In genomic region chr12:9029888-9030723, GRCm38 (mm10) we compare ENCODE assay signal across 8 mouse cellular contexts. TPM values are rescaled to one million over a fixed set of nuclear protein-coding genes. Genes with fewer than 3 reads are reported as not detected.
DNase-seq lines count a peak whose midpoint lies in the region; ATAC-seq and TF ChIP-seq lines count a peak whose summit lies in the region.

TSS of gene Ttc32 (plus strand) at chr12:9029997.

- peak within 1 kb of the TSS; percentile 55 to 72 for H3K4me3 ChIP-seq in MEL (ENCODE audit: control insufficient read depth in 1 of 2, insufficient read depth in 1 of 2, low read depth in 2 of 2, low read length in 2 of 2)
- H3K4me3 ChIP-seq in cerebellum, adult 2 months (replicated peaks; ENCODE audit: insufficient read depth, low read depth, low read length) = peak within 1 kb of the TSS; percentile 77
- peak within 1 kb of the TSS; percentile 70 for H3K4me3 ChIP-seq in forebrain, postnatal 0 days (ENCODE audit: low read depth, low read length)
- peak within 1 kb of the TSS; percentile 72 for H3K4me3 ChIP-seq in lung, embryonic 15.5 days

- under 1% methylated on average over 69 of the region's 69 CpGs for whole genome bisulfite sequencing in cerebellum, adult 2 months
- under 1% methylated on average over 69 of the region's 69 CpGs for WGBS in forebrain, postnatal 0 days
- WGBS in lung, embryonic 15.5 days = under 1% methylated on average over 69 of the region's 69 CpGs

- no peak for TF ChIP-seq CTCF in MEL (IDR thresholded peaks at IDR 0.05 in 2 of 3, conservative IDR thresholded peaks at IDR 0.05 in 1 of 3; ENCODE audit: control insufficient read depth in 1 of 3, insufficient read depth in 1 of 3, low read depth in 2 of 3, low read length in 3 of 3, poor library complexity in 1 of 3, severe bottlenecking in 1 of 3)
- no peak for TF ChIP-seq CTCF in cerebellum, adult 2 months (IDR thresholded peaks at IDR 0.05; ENCODE audit: borderline replicate concordance, insufficient read depth, low read depth, low read length)
- TF ChIP-seq CTCF in forebrain, postnatal 0 days (IDR thresholded peaks at IDR 0.05; ENCODE audit: low read depth) = peak; percentile 32

- no peaks in the 10 kb centered on the region for H3K9me3 ChIP-seq in MEL (replicated peaks; ENCODE audit: insufficient read depth, low read length)
- H3K9me3 ChIP-seq in forebrain, postnatal 0 days (ENCODE audit: low read length) = no peaks in the 10 kb centered on the region
- no peaks in the 10 kb centered on the region for H3K9me3 ChIP-seq in lung, embryonic 15.5 days

- peak within 1 kb of the TSS; percentile 84 for H3K4me2 ChIP-seq in forebrain, postnatal 0 days (ENCODE audit: low read depth)
- peak within 1 kb of the TSS; percentile 66 for H3K4me2 ChIP-seq in lung, embryonic 15.5 days

- H3K79me2 ChIP-seq in MEL (ENCODE audit: control insufficient read depth, insufficient read depth, low read length, poor library complexity) = no peaks in the 10 kb centered on the region; the same call in 1 of the 2 replicates

- peaks cover 0 to 4% of the 10 kb centered on the region in 2 experiments; a peak in 2 of 4 replicates for H3K36me3 ChIP-seq in MEL (ENCODE audit: control insufficient read depth in 1 of 2, insufficient read depth in 2 of 2, low read length in 2 of 2)
- H3K36me3 ChIP-seq in forebrain, postnatal 0 days (ENCODE audit: insufficient read depth) = peaks cover 12% of the 10 kb centered on the region
- no peaks in the 10 kb centered on the region for H3K36me3 ChIP-seq in lung, embryonic 15.5 days

- H3K27me3 ChIP-seq in MEL (ENCODE audit: control insufficient read depth in 1 of 2, insufficient read depth in 2 of 2, low read length in 2 of 2) = no peaks in the 10 kb centered on the region
- no peaks in the 10 kb centered on the region for H3K27me3 ChIP-seq in cerebellum, adult 2 months (ENCODE audit: control insufficient read depth, insufficient read depth, low read length)
- no peaks in the 10 kb centered on the region for H3K27me3 ChIP-seq in forebrain, postnatal 0 days (ENCODE audit: insufficient read depth, low read length)
- H3K27me3 ChIP-seq in lung, embryonic 15.5 days = no peaks in the 10 kb centered on the region

- TF ChIP-seq RAD21 in MEL (IDR thresholded peaks at IDR 0.05; ENCODE audit: low read depth, low read length) = no peak

- H3K9ac ChIP-seq in MEL (ENCODE audit: control insufficient read depth, low read depth, low read length, poor library complexity, severe bottlenecking) = peak within 1 kb of the TSS; percentile 91
- H3K9ac ChIP-seq in forebrain, postnatal 0 days = peak within 1 kb of the TSS; percentile 98
- peak within 1 kb of the TSS; percentile 91 for H3K9ac ChIP-seq in lung, embryonic 15.5 days

- DNase-seq in MEL (ENCODE audit: low read depth, low spot score) = peak; percentile 93
- peak; percentile 93 to 97 for DNase-seq in cerebellum, adult 2 months
- peak; percentile 98 for DNase-seq in forebrain, postnatal 0 days
- DNase-seq in heart, postnatal 4 days = peak; percentile 96
- DNase-seq in layer of hippocampus, adult 8-10 months (ENCODE audit: low spot score in 2 of 2) = peak; percentile 91 to 96
- peak; percentile 92 for DNase-seq in ovary, adult 18-20 months (ENCODE audit: low spot score)
- DNase-seq in thymus, postnatal 0 days (ENCODE audit: low spot score) = peak; percentile 93

- peak; percentile 85 to 89 for TF ChIP-seq POLR2A in MEL (IDR thresholded peaks at IDR 0.05; ENCODE audit: control insufficient read depth in 1 of 2, insufficient read depth in 1 of 2, low read depth in 1 of 2, low read length in 2 of 2, poor library complexity in 1 of 2)
- peak; percentile 98 for TF ChIP-seq POLR2A in cerebellum, adult 2 months (IDR thresholded peaks at IDR 0.05; ENCODE audit: borderline replicate concordance, insufficient read depth, low read length)

- peak within 1 kb of the TSS; percentile 81 for H3K27ac ChIP-seq in MEL (ENCODE audit: control insufficient read depth, low read depth, low read length)
- H3K27ac ChIP-seq in cerebellum, adult 2 months (ENCODE audit: insufficient read depth, low read length) = peak within 1 kb of the TSS; percentile 98
- peak within 1 kb of the TSS; percentile 100 for H3K27ac ChIP-seq in forebrain, postnatal 0 days (ENCODE audit: low read depth, low read length)
- peak within 1 kb of the TSS; percentile 100 for H3K27ac ChIP-seq in lung, embryonic 15.5 days

- ATAC-seq in forebrain, postnatal 0 days = peak; percentile 98
- peak; percentile 94 for ATAC-seq in lung, embryonic 15.5 days (ENCODE audit: borderline replicate concordance, extremely low read depth, low FRiP score, low TSS enrichment)

- peak in 1 of 2 experiments; percentile 43; a peak in 2 of 4 replicates for TF ChIP-seq EP300 in MEL (IDR thresholded peaks at IDR 0.05; ENCODE audit: low read depth in 1 of 2, low read length in 2 of 2)

- H3K4me1 ChIP-seq in MEL (ENCODE audit: control insufficient read depth in 1 of 2, insufficient read depth in 2 of 2, low read length in 2 of 2) = no peaks in the 10 kb centered on the region
- H3K4me1 ChIP-seq in cerebellum, adult 2 months (ENCODE audit: control insufficient read depth, insufficient read depth, low read length) = no peaks in the 10 kb centered on the region
- peaks cover 7% of the 10 kb centered on the region; the same call in 1 of the 2 replicates for H3K4me1 ChIP-seq in forebrain, postnatal 0 days (ENCODE audit: insufficient read depth)
- 0 out of 2 replicates have a peak, but pooled peaks cover 6% of the 10 kb centered on the region for H3K4me1 ChIP-seq in lung, embryonic 15.5 days

TF ChIP-seq in MEL, 35 proteins besides CTCF, POLR2A, EP300 and RAD21 (continues in another document):
- no peak for TF ChIP-seq TAL1 (IDR thresholded peaks at IDR 0.05; ENCODE audit: low read length)
- TF ChIP-seq ZKSCAN1 (IDR thresholded peaks at IDR 0.05; ENCODE audit: low read depth, low read length) = no peak
- no peak for TF ChIP-seq ELF1 (IDR thresholded peaks at IDR 0.05; ENCODE audit: low read depth, low read length)
- no peak for TF ChIP-seq CHD1 (IDR thresholded peaks at IDR 0.05; ENCODE audit: low read depth, low read length)
- peak; percentile 66; the same call in 1 of the 2 replicates for TF ChIP-seq ETS1 (IDR thresholded peaks at IDR 0.05; ENCODE audit: low read depth, low read length)
- peak; percentile 54 for TF ChIP-seq KAT2A (conservative IDR thresholded peaks at IDR 0.05; ENCODE audit: low read depth, low read length)
- TF ChIP-seq BHLHE40 (IDR thresholded peaks at IDR 0.05; ENCODE audit: borderline replicate concordance, low read depth, low read length) = peak; percentile 87
- TF ChIP-seq NELFE (IDR thresholded peaks at IDR 0.05; ENCODE audit: low read depth, low read length) = peak; percentile 84
- no peak for TF ChIP-seq JUND (IDR thresholded peaks at IDR 0.05; ENCODE audit: low read depth, low read length)
- TF ChIP-seq MYC (IDR thresholded peaks at IDR 0.05; ENCODE audit: low read depth, low read length) = peak; percentile 59; the same call in 1 of the 2 replicates
- TF ChIP-seq NRF1 (IDR thresholded peaks at IDR 0.05; ENCODE audit: insufficient read depth, low read depth, low read length, poor library complexity, severe bottlenecking) = peak; percentile 30; the same call in 1 of the 2 replicates
- no peak for TF ChIP-seq ZC3H11A (IDR thresholded peaks at IDR 0.05; ENCODE audit: low read depth, low read length)
- no peak for TF ChIP-seq MAFK (IDR thresholded peaks at IDR 0.05; ENCODE audit: borderline replicate concordance, low read depth, low read length)
- TF ChIP-seq GABPA (IDR thresholded peaks at IDR 0.05; ENCODE audit: low read depth, low read length) = no peak
- TF ChIP-seq SIN3A (IDR thresholded peaks at IDR 0.05; ENCODE audit: low read length) = peak; percentile 20
- TF ChIP-seq ZNF384 (IDR thresholded peaks at IDR 0.05; ENCODE audit: low read depth, low read length) = no peak
- TF ChIP-seq ZMIZ1 (IDR thresholded peaks at IDR 0.05; ENCODE audit: low read depth, low read length) = no peak
- peak; percentile 53 for TF ChIP-seq MAX (IDR thresholded peaks at IDR 0.05; ENCODE audit: low read length)
- peak; percentile 55; the same call in 1 of the 2 replicates for TF ChIP-seq TBP (IDR thresholded peaks at IDR 0.05; ENCODE audit: low read depth, low read length)
- no peak for TF ChIP-seq SMC3 (IDR thresholded peaks at IDR 0.05; ENCODE audit: low read depth, low read length)
- TF ChIP-seq TCF12 (IDR thresholded peaks at IDR 0.05; ENCODE audit: low read depth, low read length) = no peak
- TF ChIP-seq RCOR1 (IDR thresholded peaks at IDR 0.05; ENCODE audit: low read depth, low read length) = no peak
- TF ChIP-seq MXI1 (IDR thresholded peaks at IDR 0.05; ENCODE audit: low read depth, low read length) = peak; percentile 59; the same call in 1 of the 2 replicates
- TF ChIP-seq GATA1 (IDR thresholded peaks at IDR 0.05; ENCODE audit: low read depth, low read length) = peak; percentile 58; the same call in 1 of the 2 replicates
- TF ChIP-seq E2F4 (IDR thresholded peaks at IDR 0.05; ENCODE audit: borderline replicate concordance, low read depth, low read length) = peak; percentile 96
- no peak for TF ChIP-seq MYB (IDR thresholded peaks at IDR 0.05; ENCODE audit: low read depth, low read length)
- TF ChIP-seq MAZ (IDR thresholded peaks at IDR 0.05; ENCODE audit: low read depth, low read length) = no peak
- peak; percentile 63; the same call in 1 of the 2 replicates for TF ChIP-seq POLR2AphosphoS2 (IDR thresholded peaks at IDR 0.05; ENCODE audit: low read length)
- no peak for TF ChIP-seq MEF2A (IDR thresholded peaks at IDR 0.05; ENCODE audit: extremely low read depth, insufficient replicate concordance, low read depth, low read length, poor library complexity, severe bottlenecking)
- TF ChIP-seq USF1 (IDR thresholded peaks at IDR 0.05; ENCODE audit: low read depth, low read length) = no peak
- TF ChIP-seq UBTF (IDR thresholded peaks at IDR 0.05; ENCODE audit: borderline replicate concordance, insufficient read depth, low read depth, low read length) = no peak

RNA-seq across cellular contexts. Expression of gene Ttc32, which starts in this region (rescaled TPM):
- 6.7 and 7.3 TPM in 2 replicates for total RNA-seq in MEL (2012; rRNA removed)
- polyA plus RNA-seq in MEL (2012; ENCODE audit: insufficient read depth in 1 of 2, insufficient read length in 2 of 2, low read depth in 1 of 2, low replicate concordance in 2 of 2, missing spikeins in 1 of 2) = 1 to 10 TPM in 1 of 2 experiments, not detected in 1; 7.4 TPM
- 6.3 and 6.5 TPM in 2 replicates for polyA plus RNA-seq in cerebellum, adult 2 months (2012; rRNA removed)
- total RNA-seq in forebrain, postnatal 0 days (2014; rRNA removed) = 3.2 and 7.6 TPM in 2 replicates
- polyA plus RNA-seq in forebrain, postnatal 0 days (2015; fragmentation: Nextera tagmentation; extraction: Ambion mirVana) = 5.1 and 6.9 TPM in 2 replicates
- 10 to 100 TPM; 14.9 to 17.9 TPM for total RNA-seq in heart, postnatal 4 days (2021)
- 1 to 10 TPM; 5.0 to 7.2 (median 5.4) TPM for total RNA-seq in layer of hippocampus, adult 8-10 months (2022)
- 23.8 and 25.0 TPM in 2 replicates for polyA plus RNA-seq in lung, embryonic 15.5 days (2015; fragmentation: Nextera tagmentation; extraction: Ambion mirVana)
- polyA plus RNA-seq in thymus, postnatal 0 days (2015; fragmentation: Nextera tagmentation; extraction: Ambion mirVana) = 33.4 and 35.1 TPM in 2 replicates

Comparison
In these comparisons a context has a peak if more than half of its experiments do, and no peak if none do; other contexts are left out.
1. Peak in every context shown above with its lines: DNase-seq, ATAC-seq, H3K4me3 ChIP-seq and H3K27ac ChIP-seq.